Mouse (Mus musculus): ENCODE data around the gene Stum.

DNA sequence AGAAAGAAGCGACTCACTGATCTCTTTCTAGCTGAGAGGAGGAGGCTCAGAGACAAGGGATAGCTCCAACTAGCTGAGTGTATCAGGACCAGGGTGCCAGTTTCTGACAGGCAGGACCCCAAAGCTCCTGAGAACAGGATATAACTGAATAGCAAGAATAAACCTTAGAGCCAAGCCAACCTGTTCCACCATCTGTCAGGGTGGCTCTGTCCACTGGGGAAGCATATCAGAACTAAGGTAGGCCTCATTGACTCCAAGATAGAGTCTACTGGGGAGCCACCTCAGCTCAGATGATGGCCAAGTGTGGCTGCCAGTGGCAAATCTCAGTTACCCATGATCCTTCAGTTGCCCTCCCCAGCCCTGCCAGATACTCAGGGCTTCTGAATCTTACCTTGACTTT, 42.0 kb upstream of the Stum start:
- TF ChIP-seq CTCF (IDR thresholded peaks at IDR 0.05; ENCODE audit: borderline replicate concordance, extremely low read depth, insufficient read depth, insufficient read length) (no peak), POLR2A (IDR thresholded peaks at IDR 0.05; ENCODE audit: borderline replicate concordance, extremely low read depth, insufficient read depth, insufficient read length, poor library complexity, severe bottlenecking) (no peak)

Data from brain, embryonic 14.5 days (tissue).